Mouse (Mus musculus) cerebellum, adult 2 months (tissue): ENCODE measurements around the gene Sesn3. TPM values are rescaled to one million over a fixed set of nuclear protein-coding genes. Genes with fewer than 3 reads are reported as not detected.

ENCODE experiments used
- DNase-seq, 2 experiments: peaks; one replicate each; pipeline ENCODE4 v3.0.0; 2021
- H3K27ac ChIP-seq: fragments of 200-500 bp; 2 replicates; pipeline ENCODE4 v1.5.1; 2012; ENCODE audit warnings: low read length, control low read depth, inconsistent platforms; ENCODE audit not compliant: insufficient read depth
- H3K27me3 ChIP-seq: fragments of 200-500 bp; 2 replicates; pipeline ENCODE4 v1.6.1; 2012; ENCODE audit warnings: inconsistent platforms, mild to moderate bottlenecking, low read length, moderate library complexity; ENCODE audit not compliant: control insufficient read depth, insufficient read depth
- H3K4me1 ChIP-seq: fragments of 200-500 bp; 2 replicates; pipeline ENCODE4 v1.6.1; 2011; ENCODE audit warnings: low read length; ENCODE audit not compliant: control insufficient read depth, insufficient read depth
- H3K4me3 ChIP-seq: fragments of 200-500 bp; replicated peaks from 2 replicates; pipeline ENCODE3; 2011; ENCODE audit warnings: mild to moderate bottlenecking, low read depth, low read length, control low read depth; ENCODE audit not compliant: insufficient read depth
- CTCF ChIP-seq: fragments of 200-500 bp; IDR thresholded peaks from 2 replicates; pipeline ENCODE4 v1.5.1; 2011; ENCODE audit warnings: low read depth, mild to moderate bottlenecking, control low read depth, low read length, moderate library complexity, borderline replicate concordance; ENCODE audit not compliant: insufficient read depth
- POLR2A ChIP-seq: fragments of 200-500 bp; IDR thresholded peaks from 2 replicates; pipeline ENCODE4 v1.6.1; 2011; ENCODE audit warnings: low read length, control low read depth, borderline replicate concordance; ENCODE audit not compliant: insufficient read depth
- WGBS: fragments of 180-500 bp; shearing (Covaris S2); methylation state at CpG from one replicate; pipeline ENCODE4 v1.1.7; 2018; 5-methylcytosine and 5-hydroxymethylcytosine counted together
- polyA plus RNA-seq: library from polyadenylated mRNA; depleted of rRNA; stranded (reverse); fragments of >200 nt; gene quantifications from 2 replicates; pipeline ENCODE4 v1.2.3, GENCODE M21; 2012

Gene Sesn3
- polyA plus RNA-seq, 1 experiment: 26.8 TPM

DNA sequence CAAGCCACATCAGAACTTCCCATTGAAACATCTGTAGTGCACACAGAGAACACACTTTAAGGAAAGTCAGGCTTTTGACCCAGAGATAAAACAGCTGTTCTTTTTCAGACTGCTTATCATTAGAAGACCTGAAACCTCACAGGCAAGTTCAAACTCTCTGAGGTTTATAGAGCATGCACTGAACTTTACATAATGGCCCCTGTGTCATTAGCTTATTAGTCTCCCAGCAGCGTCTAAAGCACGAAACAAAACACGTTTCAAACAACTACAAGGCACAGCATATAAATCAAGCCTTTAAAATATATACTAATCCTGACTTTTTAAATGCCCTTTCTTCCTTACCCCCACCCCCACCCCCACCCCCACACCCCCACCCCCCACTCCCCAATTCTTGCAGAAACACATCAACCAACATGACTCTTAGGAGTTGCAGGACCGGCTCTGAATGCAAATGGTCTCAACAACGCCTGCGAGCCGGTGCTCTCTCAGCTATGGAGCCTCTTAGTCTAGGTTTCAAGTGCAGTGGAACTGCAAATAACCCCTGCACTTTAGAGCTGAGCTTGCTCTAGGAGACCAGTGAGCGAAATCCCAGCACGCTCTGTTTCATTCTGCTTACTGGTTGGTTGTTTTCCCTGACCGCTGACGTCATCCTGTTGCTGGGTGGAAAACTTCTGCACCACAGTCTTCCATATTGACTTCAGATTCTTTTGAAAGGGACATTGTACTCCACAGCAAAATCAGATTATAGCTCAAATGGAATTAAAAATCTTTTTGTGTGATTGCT is 28.7 kb upstream of the Sesn3 start:
- 43% methylated on average over 11 of the region's 11 CpGs for WGBS
- Histone ChIP-seq H3K27ac (no peak overlapping the region), H3K4me1 (no peaks in the 10 kb centered on the region), H3K27me3 (no peaks in the 10 kb centered on the region), H3K4me3 (no peak overlapping the region)
- TF ChIP-seq POLR2A (no peak), CTCF (no peak)
- DNase-seq: peak in 1 of 2 experiments; percentile 7

DNA sequence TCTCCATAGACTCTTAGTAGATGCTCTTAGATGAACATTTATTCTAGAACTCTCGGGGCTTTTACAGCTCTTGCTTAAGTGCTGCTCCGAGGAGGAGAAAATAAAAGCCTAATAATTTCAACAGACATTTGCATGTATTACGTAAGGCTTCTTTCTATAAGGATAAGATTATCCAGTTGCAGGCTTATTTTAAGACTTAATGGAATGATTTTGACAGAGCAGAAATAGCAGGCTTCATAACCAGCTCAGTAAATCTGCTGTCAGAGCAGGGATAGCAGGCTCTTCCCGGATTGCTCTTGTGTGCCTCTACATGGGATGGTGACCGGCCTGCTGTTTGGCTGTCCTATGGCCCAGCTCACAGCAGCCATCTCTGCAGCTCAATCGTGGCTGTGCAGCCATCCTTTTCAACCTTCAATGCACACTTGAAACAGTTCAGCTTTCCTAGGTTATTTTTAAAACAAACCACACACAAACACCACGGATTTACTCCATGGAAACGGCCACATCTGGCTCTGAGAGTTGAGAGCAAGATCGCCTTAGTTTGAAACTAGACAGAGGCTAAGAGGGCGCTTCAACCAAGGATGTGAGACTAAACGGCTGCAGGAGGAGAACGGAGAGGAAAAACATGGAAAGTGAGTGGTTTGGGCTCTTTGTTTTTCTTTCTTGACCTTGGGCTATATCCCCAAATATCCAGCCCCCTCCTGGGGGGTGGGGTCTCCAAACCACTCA is 27.2 kb upstream of the Sesn3 start:
- TF ChIP-seq POLR2A (no peak), CTCF (no peak)
- Histone ChIP-seq H3K27me3 (no peaks in the 10 kb centered on the region), H3K4me1 (no peaks in the 10 kb centered on the region), H3K4me3 (no peak overlapping the region), H3K27ac (no peak overlapping the region)
- DNase-seq: no peak
- WGBS: 87% methylated on average over 12 of the region's 12 CpGs

DNA sequence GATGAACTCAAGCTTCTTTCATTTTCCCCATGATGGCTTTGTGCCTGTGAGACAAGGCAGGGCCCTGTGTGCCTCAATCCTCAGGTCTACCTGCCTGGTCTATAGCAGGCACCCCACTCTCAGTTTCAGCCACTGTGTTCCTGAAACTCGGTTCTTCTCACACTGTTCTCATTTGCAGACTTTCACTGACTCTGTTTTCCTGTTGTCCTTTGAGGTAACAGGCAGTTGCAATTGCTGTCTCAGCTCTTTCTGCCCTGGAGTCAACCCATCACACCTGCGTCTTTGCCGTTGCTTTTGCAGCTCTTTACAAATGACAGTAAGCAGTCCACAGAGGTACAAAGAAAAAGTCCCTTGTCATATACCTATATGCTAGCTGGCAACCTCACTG is 26.7 kb upstream of the Sesn3 start:
- H3K4me3 ChIP-seq: no peak overlapping the region
- no peak for TF ChIP-seq CTCF
- no peak for TF ChIP-seq POLR2A
- no peaks in the 10 kb centered on the region for H3K4me1 ChIP-seq
- H3K27me3 ChIP-seq: no peaks in the 10 kb centered on the region
- H3K27ac ChIP-seq: no peak overlapping the region
- no peak for DNase-seq
- 87% methylated on average over 3 of the region's 3 CpGs for WGBS

DNA sequence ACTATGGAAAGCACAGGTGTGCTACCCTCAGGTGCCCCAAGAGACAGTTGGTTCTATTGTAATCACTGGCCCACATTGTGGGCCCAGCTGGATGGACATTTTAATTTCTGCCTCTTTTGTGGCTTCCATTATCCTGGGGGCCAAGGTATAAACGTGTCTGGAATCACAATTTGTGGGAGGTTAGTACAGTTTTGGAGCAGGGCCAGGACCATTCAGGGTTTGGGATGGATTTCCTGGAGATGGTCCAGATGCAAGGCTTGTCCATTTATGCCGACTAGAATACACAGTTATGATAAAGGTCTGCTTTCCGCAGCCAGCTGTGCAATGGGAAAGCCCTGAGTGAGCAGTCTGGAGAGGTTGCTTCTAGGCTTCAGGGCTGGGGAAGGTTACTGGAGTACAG is 13.7 kb upstream of the Sesn3 start:
- H3K4me3 ChIP-seq: no peak overlapping the region
- no peaks in the 10 kb centered on the region for H3K4me1 ChIP-seq
- TF ChIP-seq CTCF: no peak
- no peak for TF ChIP-seq POLR2A
- WGBS: 9% methylated on average over 3 of the region's 3 CpGs
- H3K27me3 ChIP-seq: no peaks in the 10 kb centered on the region; the same call in 1 of the 2 replicates
- no peak overlapping the region for H3K27ac ChIP-seq
- no peak for DNase-seq

DNA sequence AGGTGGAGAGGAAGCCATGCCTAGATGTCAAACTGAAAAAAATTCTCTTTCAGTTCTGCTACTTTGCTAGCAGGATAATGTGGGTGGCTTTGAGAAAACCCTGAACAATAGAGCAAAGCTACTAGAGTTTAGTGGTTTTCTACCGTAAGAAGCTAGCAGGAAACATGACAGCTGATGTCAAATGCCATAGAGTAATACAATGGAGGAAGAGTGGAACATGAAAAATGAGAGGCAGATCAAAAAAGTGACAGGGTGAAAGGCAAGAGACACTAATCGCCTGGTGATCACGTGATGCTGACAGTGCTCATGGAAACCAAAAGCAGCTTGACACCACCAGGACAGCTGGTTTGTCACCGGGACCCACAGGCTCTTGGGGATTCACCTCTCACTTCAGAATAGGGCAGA is 12.3 kb upstream of the Sesn3 start:
- Histone ChIP-seq H3K27me3 (no peaks in the 10 kb centered on the region; the same call in 1 of the 2 replicates), H3K27ac (no peak overlapping the region), H3K4me1 (no peaks in the 10 kb centered on the region), H3K4me3 (no peak overlapping the region)
- WGBS: 34% methylated on average over 4 of the region's 4 CpGs
- TF ChIP-seq POLR2A: no peak
- TF ChIP-seq CTCF: no peak
- no peak for DNase-seq

DNA sequence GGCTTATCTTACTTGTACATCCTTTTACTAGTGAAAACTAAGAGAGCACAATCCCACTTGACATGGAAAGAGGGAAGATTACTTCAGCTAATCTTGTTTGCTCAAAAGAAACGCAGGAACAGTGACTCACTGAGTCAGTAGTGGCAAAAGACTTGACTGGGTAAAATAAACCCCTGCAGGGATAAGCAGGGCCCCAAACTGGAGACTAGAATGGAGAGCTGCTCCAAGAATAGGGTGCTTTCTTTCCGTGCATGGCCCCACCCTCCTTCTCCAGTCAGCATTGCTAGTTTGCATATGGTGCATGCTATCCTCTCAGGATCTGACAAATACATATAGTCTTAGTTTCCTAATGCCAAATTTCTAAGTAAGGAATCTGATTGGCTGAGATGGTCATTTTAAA is 8.4 kb upstream of the Sesn3 start:
- TF ChIP-seq POLR2A (no peak), CTCF (no peak)
- no peak for DNase-seq
- H3K27ac ChIP-seq: no peak overlapping the region
- H3K27me3 ChIP-seq: no peaks in the 10 kb centered on the region; the same call in 1 of the 2 replicates
- WGBS: 27% methylated on average over 2 of the region's 2 CpGs
- H3K4me1 ChIP-seq: no peaks in the 10 kb centered on the region
- H3K4me3 ChIP-seq: no peak overlapping the region

DNA sequence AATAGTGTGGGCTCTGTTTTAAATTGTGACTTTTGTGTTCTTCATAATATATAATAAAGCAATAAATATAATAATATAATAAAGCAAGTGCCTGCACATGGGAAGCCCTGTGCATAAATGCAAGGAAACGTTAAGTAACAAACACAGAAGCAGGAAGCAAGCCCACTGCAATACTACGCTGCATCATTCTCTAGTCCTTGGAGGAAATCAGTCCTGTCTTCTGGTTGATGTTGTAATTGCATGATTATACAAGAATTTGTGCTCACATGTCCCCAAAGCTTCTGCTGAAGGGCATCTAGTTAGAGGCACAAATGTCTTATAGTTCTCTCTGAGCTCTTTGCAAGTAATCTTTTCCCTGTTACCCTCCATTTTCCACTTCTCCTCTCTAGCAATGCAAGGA is 6.3 kb upstream of the Sesn3 start:
- no peak for TF ChIP-seq POLR2A
- TF ChIP-seq CTCF: no peak
- Histone ChIP-seq H3K27ac (no peak overlapping the region), H3K4me3 (no peak overlapping the region), H3K27me3 (no peaks in the 10 kb centered on the region; the same call in 1 of the 2 replicates), H3K4me1 (no peaks in the 10 kb centered on the region)
- no peak for DNase-seq
- 86% methylated on average over 2 of the region's 2 CpGs for WGBS

DNA sequence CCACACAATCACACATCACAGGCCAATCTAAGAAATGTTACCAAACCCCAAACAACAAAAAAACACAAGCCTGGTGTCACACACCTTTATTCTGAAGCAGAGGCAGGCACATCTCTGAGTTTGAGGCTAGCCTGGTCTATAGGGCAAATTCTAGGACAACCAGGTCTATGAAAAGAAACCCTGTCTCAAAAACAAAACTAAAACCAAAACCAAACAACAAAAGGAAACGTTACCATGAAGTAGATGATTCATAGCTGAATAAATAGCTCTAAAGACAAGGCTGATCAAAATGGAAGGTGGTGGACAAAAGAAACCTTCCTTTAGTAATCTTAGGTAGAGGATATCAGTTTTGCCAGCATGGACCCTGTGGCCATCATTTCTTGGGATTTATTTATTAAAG is 1.9 kb upstream of the Sesn3 start:
- H3K4me3 ChIP-seq: no peak overlapping the region
- DNase-seq: no peak
- H3K4me1 ChIP-seq: no peaks in the 10 kb centered on the region
- 86% methylated on average over 1 of the region's 1 CpGs for WGBS
- no peaks in the 10 kb centered on the region for H3K27me3 ChIP-seq
- TF ChIP-seq CTCF (no peak), POLR2A (no peak)
- no peak overlapping the region for H3K27ac ChIP-seq
